Mouse (Mus musculus): Measurements from ENCODE around the gene Tmcc2.

DNA sequence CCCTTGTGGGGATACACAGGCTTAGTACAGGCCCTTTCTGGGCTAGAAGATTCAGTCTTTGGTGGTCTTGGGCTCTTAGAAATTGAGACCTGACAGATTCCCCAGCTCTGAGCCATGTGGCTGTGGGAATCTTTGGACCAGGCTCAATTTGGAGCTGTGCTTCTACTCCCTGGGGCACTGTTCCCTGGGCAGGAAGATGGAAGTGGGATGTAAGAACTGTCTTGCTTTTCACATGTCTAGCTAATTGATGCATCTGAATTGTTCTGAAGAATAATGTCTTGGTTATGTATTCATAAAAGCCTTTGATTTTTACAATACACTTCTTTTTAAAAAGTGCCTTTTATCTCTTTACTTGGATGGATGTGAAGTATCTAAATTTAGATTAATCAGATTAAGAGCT, 34.5 kb upstream of the Tmcc2 start:
- no peak for TF ChIP-seq CTCF (IDR thresholded peaks at IDR 0.05; ENCODE audit: low read depth)
- no peak for TF ChIP-seq EP300 (IDR thresholded peaks at IDR 0.05; ENCODE audit: low read depth)
